Mouse (Mus musculus) myocyte (in vitro differentiated cells): Measurements from ENCODE around the gene Kcnh7. TPM values are rescaled to one million over a fixed set of nuclear protein-coding genes. Genes with fewer than 3 reads are reported as not detected.

ENCODE experiments used
- H3K27me3 ChIP-seq: one replicate; pipeline ENCODE4 v1.6.1; 2011; ENCODE audit not compliant: control insufficient read depth, insufficient read depth, insufficient read length
- H3K36me3 ChIP-seq: one replicate; pipeline ENCODE4 v1.6.1; 2011; ENCODE audit not compliant: control insufficient read depth, insufficient read depth
- H3K4me2 ChIP-seq: one replicate; pipeline ENCODE4 v1.6.1; 2011; ENCODE audit warnings: low read depth, control low read depth
- H3K4me3 ChIP-seq: one replicate; pipeline ENCODE4 v1.5.1; 2011; ENCODE audit warnings: mild to moderate bottlenecking, control low read depth, moderate library complexity
- H3K79me2 ChIP-seq: one replicate; pipeline ENCODE4 v1.6.1; 2011; ENCODE audit not compliant: control insufficient read depth, insufficient read depth
- H3ac ChIP-seq: one replicate; pipeline ENCODE4 v1.6.1; 2011; ENCODE audit not compliant: control insufficient read depth, insufficient read length
- CEBPB ChIP-seq: IDR thresholded peaks from 2 replicates; pipeline ENCODE4 v1.6.1; 2011; ENCODE audit warnings: mild to moderate bottlenecking, moderate library complexity; ENCODE audit not compliant: poor library complexity, insufficient read depth, severe bottlenecking
- E2F4 ChIP-seq: IDR thresholded peaks from one replicate; pipeline ENCODE4 v1.6.1; 2011; ENCODE audit warnings: mild to moderate bottlenecking, control low read depth, moderate library complexity; ENCODE audit not compliant: insufficient read depth
- MAX ChIP-seq: IDR thresholded peaks from one replicate; pipeline ENCODE4 v1.6.1; 2011; ENCODE audit warnings: low read depth, mild to moderate bottlenecking, control low read depth
- MYOD1 ChIP-seq, 3 experiments: IDR thresholded peaks; one replicate each; pipeline ENCODE4 v1.6.1; 2011; ENCODE audit warnings: control low read depth in 2 of 3, low read depth in 2 of 3, mild to moderate bottlenecking in 2 of 3, moderate library complexity in 1 of 3; ENCODE audit not compliant: insufficient read length in 2 of 3, control insufficient read depth in 1 of 3
- MYOG ChIP-seq, 3 experiments: IDR thresholded peaks; one replicate each; pipeline ENCODE4 v1.6.1; 2011; ENCODE audit warnings: control low read depth in 2 of 3, low read depth in 2 of 3, mild to moderate bottlenecking in 2 of 3; ENCODE audit not compliant: insufficient read length in 2 of 3, control insufficient read depth in 1 of 3, insufficient read depth in 1 of 3
- POLR2A ChIP-seq: IDR thresholded peaks from one replicate; pipeline ENCODE4 v1.6.1; 2011; ENCODE audit warnings: low read depth, mild to moderate bottlenecking, control low read depth, moderate library complexity; ENCODE audit not compliant: insufficient read length
- POLR2AphosphoS2 ChIP-seq: IDR thresholded peaks from one replicate; pipeline ENCODE4 v1.6.1; 2011; ENCODE audit warnings: low read depth, control low read depth; ENCODE audit not compliant: insufficient read length
- REST ChIP-seq: IDR thresholded peaks from one replicate; pipeline ENCODE4 v1.6.1; 2011; ENCODE audit warnings: mild to moderate bottlenecking, control low read depth, moderate library complexity; ENCODE audit not compliant: insufficient read depth, insufficient read length
- SRF ChIP-seq: IDR thresholded peaks from one replicate; pipeline ENCODE4 v1.6.1; 2011; ENCODE audit warnings: low read depth; ENCODE audit not compliant: control insufficient read depth, insufficient read length
- TCF12 ChIP-seq: IDR thresholded peaks from one replicate; pipeline ENCODE4 v1.6.1; 2011; ENCODE audit warnings: mild to moderate bottlenecking, control low read depth; ENCODE audit not compliant: poor library complexity, insufficient read depth, severe bottlenecking
- TCF3 ChIP-seq: IDR thresholded peaks from one replicate; pipeline ENCODE4 v1.6.1; 2011; ENCODE audit warnings: low read depth, control low read depth; ENCODE audit not compliant: insufficient read length
- USF1 ChIP-seq: IDR thresholded peaks from one replicate; pipeline ENCODE4 v1.6.1; 2011; ENCODE audit warnings: low read depth, mild to moderate bottlenecking, control low read depth, moderate library complexity
- polyA plus RNA-seq: library from polyadenylated mRNA; unstranded; fragments of >200 nt; fragmentation: generic; extraction: Trizol; gene quantifications from one replicate; pipeline ENCODE4 v1.2.1, GENCODE M21; 2012; ENCODE audit warnings: missing spikeins

The Kcnh7 gene
- polyA plus RNA-seq, 1 experiment, result 0.02 TPM

DNA sequence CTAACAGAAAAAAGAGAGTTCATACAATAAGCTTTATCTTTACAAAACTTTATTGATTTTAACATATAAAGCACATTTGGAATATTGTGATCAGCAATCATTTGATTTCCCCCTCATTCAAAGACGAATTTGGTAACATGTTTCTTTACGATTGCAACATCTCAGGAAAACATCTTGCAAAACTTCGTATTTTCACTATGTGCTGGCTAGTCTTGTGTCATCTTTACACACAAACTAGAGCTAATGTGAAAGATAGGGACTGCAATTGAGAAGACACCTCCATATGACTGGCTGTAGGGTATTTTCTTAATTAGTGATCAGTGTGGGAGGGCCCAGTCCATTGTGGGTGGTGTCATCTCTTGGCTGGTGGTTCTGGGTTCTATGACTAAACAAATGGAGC lies 477.8 kb downstream of the Kcnh7 start:
- TF ChIP-seq MYOG (IDR thresholded peaks at IDR 0.05; ENCODE audit: control insufficient read depth in 1 of 3, insufficient read depth in 1 of 3, insufficient read length in 2 of 3, low read depth in 2 of 3), result no peak
- no peak for TF ChIP-seq TCF12
- no peak for TF ChIP-seq E2F4
- TF ChIP-seq TCF3, result no peak
- TF ChIP-seq REST, result no peak
- TF ChIP-seq CEBPB, result no peak
- no peak for TF ChIP-seq MAX
- TF ChIP-seq USF1, result no peak
- TF ChIP-seq MYOD1 (IDR thresholded peaks at IDR 0.05; ENCODE audit: control insufficient read depth in 1 of 3, insufficient read length in 2 of 3, low read depth in 2 of 3), result no peak
- TF ChIP-seq POLR2A, result no peak
- Histone ChIP-seq H3ac (no peak overlapping the region), H3K36me3 (no peaks in the 10 kb centered on the region), H3K4me3 (no peak overlapping the region), H3K4me2 (no peak overlapping the region), H3K79me2 (no peaks in the 10 kb centered on the region), H3K27me3 (no peaks in the 10 kb centered on the region)

DNA sequence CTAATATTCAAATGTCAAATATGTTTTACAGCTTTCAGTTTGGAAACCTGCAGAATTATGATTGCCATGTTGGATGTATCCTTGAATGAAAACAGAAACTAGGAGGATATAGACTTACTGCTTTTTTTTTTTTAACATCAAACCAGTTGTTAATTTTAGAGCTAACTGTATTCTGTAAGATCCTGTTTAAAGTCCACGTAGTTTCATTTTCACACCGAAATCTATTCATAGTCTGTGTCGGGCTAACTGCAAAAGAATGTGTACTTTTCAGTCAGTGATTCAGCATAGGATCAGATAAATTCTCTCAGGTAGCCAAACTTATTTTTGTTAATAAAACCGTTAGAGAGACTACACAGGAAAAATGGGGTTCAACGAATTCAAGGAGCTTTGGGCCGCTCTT lies 498.2 kb downstream of the Kcnh7 start:
- Histone ChIP-seq H3ac (no peak overlapping the region), H3K27me3 (no peaks in the 10 kb centered on the region), H3K4me2 (peak overlapping the region; percentile 64), H3K4me3 (no peak overlapping the region), H3K36me3 (no peaks in the 10 kb centered on the region), H3K79me2 (no peaks in the 10 kb centered on the region)
- TF ChIP-seq CEBPB, result no peak
- no peak for TF ChIP-seq POLR2AphosphoS2
- TF ChIP-seq TCF3, result no peak
- no peak for TF ChIP-seq MAX
- TF ChIP-seq POLR2A, result no peak
- TF ChIP-seq TCF12, result no peak
- TF ChIP-seq REST, result no peak
- TF ChIP-seq SRF, result no peak

- TF ChIP-seq POLR2AphosphoS2 (no peak), POLR2A (no peak), REST (no peak), SRF (no peak), TCF3 (no peak), MAX (no peak), TCF12 (no peak), USF1 (no peak), CEBPB (no peak), MYOG (IDR thresholded peaks at IDR 0.05; ENCODE audit: control insufficient read depth in 1 of 3, insufficient read depth in 1 of 3, insufficient read length in 2 of 3, low read depth in 2 of 3) (no peak), E2F4 (no peak), MYOD1 (IDR thresholded peaks at IDR 0.05; ENCODE audit: control insufficient read depth in 1 of 3, insufficient read length in 2 of 3, low read depth in 2 of 3) (no peak)
- Histone ChIP-seq H3K4me3 (no peak overlapping the region), H3K36me3 (no peaks in the 10 kb centered on the region), H3K27me3 (no peaks in the 10 kb centered on the region), H3ac (no peak overlapping the region), H3K79me2 (no peaks in the 10 kb centered on the region), H3K4me2 (peak overlapping the region; percentile 64)
These were observed 499.0 kb downstream of the Kcnh7 start for GRCm38 (mm10) chr2:62684989-62685595.

GRCm38 (mm10) chr2:62681667-62682066 lies 502.4 kb downstream of the Kcnh7 start:
- no peaks in the 10 kb centered on the region for H3K36me3 ChIP-seq
- TF ChIP-seq TCF3 (no peak), REST (no peak), MYOD1 (IDR thresholded peaks at IDR 0.05; ENCODE audit: control insufficient read depth in 1 of 3, insufficient read length in 2 of 3, low read depth in 2 of 3) (no peak), POLR2AphosphoS2 (no peak), E2F4 (no peak), MYOG (IDR thresholded peaks at IDR 0.05; ENCODE audit: control insufficient read depth in 1 of 3, insufficient read depth in 1 of 3, insufficient read length in 2 of 3, low read depth in 2 of 3) (no peak), TCF12 (no peak), POLR2A (no peak), SRF (no peak), USF1 (no peak), CEBPB (no peak), MAX (no peak)
- no peaks in the 10 kb centered on the region for H3K27me3 ChIP-seq
- no peaks in the 10 kb centered on the region for H3K79me2 ChIP-seq
- no peak overlapping the region for H3ac ChIP-seq
- no peak overlapping the region for H3K4me3 ChIP-seq
- peak overlapping the region; percentile 27 for H3K4me2 ChIP-seq

DNA sequence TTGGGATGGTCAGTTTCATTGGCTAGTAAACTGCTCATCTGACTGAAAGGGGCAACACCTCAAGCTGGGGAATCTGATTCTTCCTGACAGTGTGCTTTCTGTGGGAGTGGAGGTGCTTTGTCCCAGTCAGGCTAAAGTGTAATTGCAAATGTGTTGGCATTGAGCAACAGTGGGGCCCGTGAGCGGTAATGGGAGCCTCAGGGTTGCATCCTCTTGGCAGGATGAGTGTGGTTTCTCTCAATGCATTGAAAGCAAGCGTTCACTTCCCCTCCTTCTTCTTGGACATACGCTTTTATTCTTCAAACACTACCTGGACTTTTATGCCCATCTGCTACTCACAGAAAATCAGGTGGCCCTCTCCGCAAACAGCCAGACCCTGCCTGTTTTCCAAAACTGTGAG lies 511.3 kb downstream of the Kcnh7 start:
- Histone ChIP-seq H3ac (no peak overlapping the region), H3K36me3 (no peaks in the 10 kb centered on the region), H3K4me2 (no peak overlapping the region), H3K79me2 (no peaks in the 10 kb centered on the region), H3K4me3 (no peak overlapping the region), H3K27me3 (no peaks in the 10 kb centered on the region)
- TF ChIP-seq REST (no peak), POLR2A (no peak), TCF3 (no peak), MYOG (IDR thresholded peaks at IDR 0.05; ENCODE audit: control insufficient read depth in 1 of 3, insufficient read depth in 1 of 3, insufficient read length in 2 of 3, low read depth in 2 of 3) (no peak)
